Mouse (Mus musculus): ENCODE results near the gene Gm37240. TPM values are rescaled to one million over a fixed set of nuclear protein-coding genes. Genes with fewer than 3 reads are reported as not detected.

Gene Gm37240
- polyA plus RNA-seq, 1 experiment from 2014 or later = 0.93 TPM

- WGBS = 40% methylated on average over 7 of the region's 7 CpGs
- H3K4me2 ChIP-seq (ENCODE audit: low read length) = no peak overlapping the region
- no peaks in the 10 kb centered on the region for H3K36me3 ChIP-seq (ENCODE audit: control insufficient read depth, insufficient read depth, low read length)
- H3K9ac ChIP-seq (ENCODE audit: low read depth, low read length) = no peak overlapping the region
- H3K4me1 ChIP-seq (ENCODE audit: control insufficient read depth, insufficient read depth, low read depth, low read length) = peaks cover 8% of the 10 kb centered on the region
- ATAC-seq = no peak
- no peak overlapping the region for H3K27ac ChIP-seq (ENCODE audit: low read depth, low read length)
- no peaks in the 10 kb centered on the region for H3K27me3 ChIP-seq (replicated peaks; ENCODE audit: control insufficient read depth, insufficient read depth, low read length)
- no peak overlapping the region for H3K4me3 ChIP-seq (ENCODE audit: low read length)
- no peaks in the 10 kb centered on the region for H3K9me3 ChIP-seq (ENCODE audit: control insufficient read depth, low read length)
Observed at GRCm38 (mm10) chr3:85337881-85338754, 549.2 kb downstream of the Gm37240 start.

- WGBS = 32% methylated on average over 1 of the region's 1 CpGs
- ATAC-seq = no peak
Observed at GRCm38 (mm10) chr3:85335517-85335916, 551.8 kb downstream of the Gm37240 start.

DNA sequence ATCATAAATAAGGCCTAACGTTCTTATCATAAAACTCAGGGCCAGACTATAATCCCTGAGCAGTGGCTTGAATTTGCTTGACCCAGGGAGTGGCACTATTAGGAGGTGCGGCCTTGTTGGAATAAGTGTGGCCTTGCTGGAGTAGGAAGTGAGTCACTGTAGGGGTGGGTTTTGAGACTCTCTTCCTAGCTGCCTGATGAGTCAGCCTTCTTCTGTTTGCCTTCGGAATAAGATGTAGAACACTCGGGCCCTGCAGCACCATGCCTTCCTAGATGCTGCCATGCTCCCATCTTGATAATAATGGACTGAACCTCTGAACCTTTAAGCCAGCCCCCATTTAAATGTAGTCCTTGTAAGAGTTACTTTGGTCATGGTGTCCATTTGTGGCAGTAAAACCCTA, 555.0 kb downstream of the Gm37240 start:
- no peak for ATAC-seq
- Histone ChIP-seq H3K4me1 (ENCODE audit: control insufficient read depth, insufficient read depth, low read depth, low read length) (no peaks in the 10 kb centered on the region), H3K27ac (ENCODE audit: low read depth, low read length) (no peak overlapping the region), H3K27me3 (replicated peaks; ENCODE audit: control insufficient read depth, insufficient read depth, low read length) (no peaks in the 10 kb centered on the region), H3K9me3 (ENCODE audit: control insufficient read depth, low read length) (no peaks in the 10 kb centered on the region), H3K4me3 (ENCODE audit: low read length) (no peak overlapping the region), H3K9ac (ENCODE audit: low read depth, low read length) (no peak overlapping the region), H3K4me2 (ENCODE audit: low read length) (no peak overlapping the region), H3K36me3 (ENCODE audit: control insufficient read depth, insufficient read depth, low read length) (no peaks in the 10 kb centered on the region)
- 92% methylated on average over 4 of the region's 4 CpGs for WGBS

More at GRCm38 (mm10) chr3:85335517-85335916, 551.8 kb downstream of the Gm37240 start:
- Histone ChIP-seq H3K4me3 (ENCODE audit: low read length) (no peak overlapping the region), H3K4me1 (ENCODE audit: control insufficient read depth, insufficient read depth, low read depth, low read length) (peaks cover 6% of the 10 kb centered on the region), H3K4me2 (ENCODE audit: low read length) (no peak overlapping the region), H3K36me3 (ENCODE audit: control insufficient read depth, insufficient read depth, low read length) (no peaks in the 10 kb centered on the region), H3K9ac (ENCODE audit: low read depth, low read length) (no peak overlapping the region), H3K27me3 (replicated peaks; ENCODE audit: control insufficient read depth, insufficient read depth, low read length) (no peaks in the 10 kb centered on the region), H3K9me3 (ENCODE audit: control insufficient read depth, low read length) (no peaks in the 10 kb centered on the region), H3K27ac (ENCODE audit: low read depth, low read length) (no peak overlapping the region)

- 49% methylated on average over 5 of the region's 5 CpGs for WGBS
- H3K27ac ChIP-seq (ENCODE audit: low read depth, low read length) = no peak overlapping the region
Observed at GRCm38 (mm10) chr3:85318256-85318655, 569.1 kb downstream of the Gm37240 start.

GRCm38 (mm10) chr3:85317306-85317705, 570.0 kb downstream of the Gm37240 start:
- H3K36me3 ChIP-seq (ENCODE audit: control insufficient read depth, insufficient read depth, low read length) = no peaks in the 10 kb centered on the region
- H3K27me3 ChIP-seq (replicated peaks; ENCODE audit: control insufficient read depth, insufficient read depth, low read length) = no peaks in the 10 kb centered on the region
- H3K9me3 ChIP-seq (ENCODE audit: control insufficient read depth, low read length) = no peaks in the 10 kb centered on the region
- peaks cover 6% of the 10 kb centered on the region for H3K4me1 ChIP-seq (ENCODE audit: control insufficient read depth, insufficient read depth, low read depth, low read length)
- no peak for ATAC-seq
- WGBS = 95% methylated on average over 4 of the region's 4 CpGs
- no peak overlapping the region for H3K9ac ChIP-seq (ENCODE audit: low read depth, low read length)
- H3K4me2 ChIP-seq (ENCODE audit: low read length) = no peak overlapping the region
- no peak overlapping the region for H3K4me3 ChIP-seq (ENCODE audit: low read length)
- H3K27ac ChIP-seq (ENCODE audit: low read depth, low read length) = no peak overlapping the region

More at GRCm38 (mm10) chr3:85318256-85318655, 569.1 kb downstream of the Gm37240 start:
- no peak for ATAC-seq
- no peaks in the 10 kb centered on the region for H3K9me3 ChIP-seq (ENCODE audit: control insufficient read depth, low read length)
- H3K4me1 ChIP-seq (ENCODE audit: control insufficient read depth, insufficient read depth, low read depth, low read length) = peaks cover 6% of the 10 kb centered on the region
- H3K4me3 ChIP-seq (ENCODE audit: low read length) = no peak overlapping the region
- H3K27me3 ChIP-seq (replicated peaks; ENCODE audit: control insufficient read depth, insufficient read depth, low read length) = no peaks in the 10 kb centered on the region
- no peaks in the 10 kb centered on the region for H3K36me3 ChIP-seq (ENCODE audit: control insufficient read depth, insufficient read depth, low read length)
- no peak overlapping the region for H3K4me2 ChIP-seq (ENCODE audit: low read length)
- no peak overlapping the region for H3K9ac ChIP-seq (ENCODE audit: low read depth, low read length)

GRCm38 (mm10) chr3:85314961-85315360, 572.4 kb downstream of the Gm37240 start:
- Histone ChIP-seq H3K4me2 (ENCODE audit: low read length) (no peak overlapping the region), H3K4me1 (ENCODE audit: control insufficient read depth, insufficient read depth, low read depth, low read length) (peaks cover 6% of the 10 kb centered on the region), H3K27me3 (replicated peaks; ENCODE audit: control insufficient read depth, insufficient read depth, low read length) (no peaks in the 10 kb centered on the region), H3K36me3 (ENCODE audit: control insufficient read depth, insufficient read depth, low read length) (no peaks in the 10 kb centered on the region), H3K4me3 (ENCODE audit: low read length) (no peak overlapping the region), H3K9ac (ENCODE audit: low read depth, low read length) (no peak overlapping the region), H3K27ac (ENCODE audit: low read depth, low read length) (no peak overlapping the region), H3K9me3 (ENCODE audit: control insufficient read depth, low read length) (no peaks in the 10 kb centered on the region)
- WGBS = 82% methylated on average over 6 of the region's 6 CpGs
- ATAC-seq = no peak

DNA sequence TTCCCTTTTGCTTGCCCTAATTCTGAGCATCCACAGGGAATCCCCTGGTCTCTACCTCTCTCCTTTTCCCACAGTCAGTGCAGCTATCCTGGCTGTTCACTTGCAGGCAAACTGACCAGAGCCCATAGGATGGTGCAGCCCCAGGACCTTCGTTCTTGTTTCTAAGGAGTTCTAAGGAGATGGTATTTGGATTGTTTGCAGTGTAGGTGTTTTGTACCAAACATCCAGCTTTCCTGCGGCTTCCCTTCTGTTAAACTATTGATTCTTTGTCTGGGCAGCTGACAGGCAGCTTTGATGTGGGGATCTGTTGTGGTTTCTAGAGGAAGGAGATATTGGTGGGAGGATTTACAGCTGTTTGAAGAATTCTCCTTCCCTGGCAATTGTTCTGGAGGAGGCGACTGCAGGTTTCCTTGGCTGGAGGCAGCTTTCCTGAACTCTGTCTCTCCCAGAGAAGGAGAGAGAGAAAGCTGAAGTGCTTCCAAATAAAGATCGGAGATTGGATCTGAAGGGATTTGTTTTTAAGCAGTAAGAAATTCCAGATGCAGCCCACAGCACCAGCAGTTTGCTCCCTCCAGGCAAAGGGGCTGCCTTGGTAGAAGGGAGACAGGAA, 573.6 kb downstream of the Gm37240 start:
- Histone ChIP-seq H3K27ac (ENCODE audit: low read depth, low read length) (no peak overlapping the region), H3K4me2 (ENCODE audit: low read length) (no peak overlapping the region), H3K9me3 (ENCODE audit: control insufficient read depth, low read length) (no peaks in the 10 kb centered on the region), H3K4me1 (ENCODE audit: control insufficient read depth, insufficient read depth, low read depth, low read length) (peaks cover 8% of the 10 kb centered on the region), H3K36me3 (ENCODE audit: control insufficient read depth, insufficient read depth, low read length) (no peaks in the 10 kb centered on the region), H3K27me3 (replicated peaks; ENCODE audit: control insufficient read depth, insufficient read depth, low read length) (no peaks in the 10 kb centered on the region), H3K4me3 (ENCODE audit: low read length) (no peak overlapping the region), H3K9ac (ENCODE audit: low read depth, low read length) (no peak overlapping the region)
- no peak for ATAC-seq
- WGBS = 20% methylated on average over 4 of the region's 4 CpGs

DNA sequence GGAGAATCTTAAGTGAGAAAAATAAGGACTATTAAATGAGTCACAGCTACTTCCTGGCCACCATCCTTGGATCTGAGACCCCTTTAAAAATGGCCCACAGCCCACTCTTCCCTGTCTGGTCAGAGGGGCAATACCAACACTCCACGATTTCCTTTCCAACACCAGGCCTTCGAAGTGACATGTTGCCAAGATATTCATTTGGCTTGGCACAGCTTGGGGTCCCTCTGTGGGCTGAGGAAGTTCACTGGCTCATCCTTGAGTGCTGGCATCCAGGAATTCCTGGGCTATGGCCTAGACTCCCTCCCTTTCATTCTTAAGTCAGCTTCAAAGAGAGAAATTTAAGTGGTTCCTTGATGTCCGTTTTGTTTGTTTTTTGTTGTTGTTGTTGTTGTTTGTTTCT, 576.1 kb downstream of the Gm37240 start:
- Histone ChIP-seq H3K9me3 (ENCODE audit: control insufficient read depth, low read length) (no peaks in the 10 kb centered on the region), H3K27ac (ENCODE audit: low read depth, low read length) (no peak overlapping the region), H3K36me3 (ENCODE audit: control insufficient read depth, insufficient read depth, low read length) (no peaks in the 10 kb centered on the region), H3K4me2 (ENCODE audit: low read length) (no peak overlapping the region), H3K9ac (ENCODE audit: low read depth, low read length) (no peak overlapping the region), H3K27me3 (replicated peaks; ENCODE audit: control insufficient read depth, insufficient read depth, low read length) (no peaks in the 10 kb centered on the region), H3K4me1 (ENCODE audit: control insufficient read depth, insufficient read depth, low read depth, low read length) (peaks cover 10% of the 10 kb centered on the region), H3K4me3 (ENCODE audit: low read length) (no peak overlapping the region)
- ATAC-seq = no peak
- 77% methylated on average over 3 of the region's 3 CpGs for WGBS

DNA sequence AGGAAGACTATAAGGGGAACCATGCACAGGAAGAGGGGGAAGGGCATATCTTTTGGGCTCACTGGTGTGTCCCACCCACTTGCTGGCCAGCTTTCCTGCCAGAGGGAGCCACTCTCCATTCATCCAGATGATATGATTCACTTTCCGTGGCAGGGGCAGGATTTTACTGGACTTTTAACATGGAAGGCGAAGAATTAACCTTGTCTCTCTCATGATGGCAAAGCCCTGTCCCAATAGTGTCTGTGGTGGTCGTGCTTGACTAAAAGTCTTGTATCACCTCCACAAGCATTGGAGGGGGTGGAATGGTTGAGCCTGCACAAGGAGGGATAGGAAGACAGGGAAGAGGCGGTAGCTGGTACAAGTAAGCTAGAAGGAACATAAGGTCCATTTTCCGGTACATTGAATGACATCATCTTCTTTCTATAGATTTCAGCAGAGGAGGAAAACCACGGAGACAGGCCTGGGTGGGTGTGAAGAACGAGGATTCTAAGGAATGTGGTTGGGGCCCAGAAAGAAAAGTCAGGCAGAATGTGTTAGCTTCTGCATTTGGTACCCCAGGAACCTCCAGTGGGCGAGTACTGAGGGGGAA, 576.8 kb downstream of the Gm37240 start:
- Histone ChIP-seq H3K27ac (ENCODE audit: low read depth, low read length) (no peak overlapping the region), H3K4me3 (ENCODE audit: low read length) (no peak overlapping the region), H3K36me3 (ENCODE audit: control insufficient read depth, insufficient read depth, low read length) (no peaks in the 10 kb centered on the region), H3K4me2 (ENCODE audit: low read length) (no peak overlapping the region), H3K9ac (ENCODE audit: low read depth, low read length) (no peak overlapping the region), H3K27me3 (replicated peaks; ENCODE audit: control insufficient read depth, insufficient read depth, low read length) (no peaks in the 10 kb centered on the region), H3K9me3 (ENCODE audit: control insufficient read depth, low read length) (no peaks in the 10 kb centered on the region), H3K4me1 (ENCODE audit: control insufficient read depth, insufficient read depth, low read depth, low read length) (peaks cover 10% of the 10 kb centered on the region)
- 80% methylated on average over 8 of the region's 8 CpGs for WGBS
- no peak for ATAC-seq

All from hindbrain, embryonic 16.5 days (tissue).